Mouse (Mus musculus) cerebellum, adult 11-12 months (tissue): ENCODE measurements at regions not wholly inside any gene's neighbourhood (a gene's known extent, or its start where the extent isn't known, plus 50 kb on each side); places are given as distances from the start of the nearest gene placed in this dataset.

ENCODE experiments used
- DNase-seq: peaks from one replicate; pipeline ENCODE4 v3.0.0; 2022

GRCm38 (mm10) chr19:53476768-53477547 lies 52.0 kb upstream of the Dusp5 start:
- peak; percentile 29 for DNase-seq

- no peak for DNase-seq
Observed at GRCm38 (mm10) chr19:53469256-53469655, 59.7 kb upstream of the Dusp5 start.

- no peak for DNase-seq
Observed at GRCm38 (mm10) chr19:53464681-53465080, 64.2 kb upstream of the Dusp5 start.

- DNase-seq: no peak
Observed at GRCm38 (mm10) chr19:53464135-53464534, 64.8 kb upstream of the Dusp5 start.

- no peak for DNase-seq
Observed at GRCm38 (mm10) chr19:53461025-53462015, 67.6 kb upstream of the Dusp5 start.

GRCm38 (mm10) chr19:53460312-53461024 lies 68.4 kb upstream of the Dusp5 start:
- peak; percentile 36 for DNase-seq

- no peak for DNase-seq
Observed at GRCm38 (mm10) chr19:53459407-53459788, 69.0 kb upstream of the Smndc1 start.

- DNase-seq: no peak
Observed at GRCm38 (mm10) chr19:53458770-53459406, 68.5 kb upstream of the Smndc1 start.

- DNase-seq: peak; percentile 41
Observed at GRCm38 (mm10) chr19:53456681-53457080, 66.3 kb upstream of the Smndc1 start.

GRCm38 (mm10) chr19:53454571-53454970 lies 64.2 kb upstream of the Smndc1 start:
- peak; percentile 93 for DNase-seq

GRCm38 (mm10) chr19:53454059-53454458 lies 63.7 kb upstream of the Smndc1 start:
- DNase-seq: peak; percentile 92

- peak; percentile 77 for DNase-seq
Observed at GRCm38 (mm10) chr19:53453317-53453947, 63.1 kb upstream of the Smndc1 start.

GRCm38 (mm10) chr19:53452360-53452759 lies 62.0 kb upstream of the Smndc1 start:
- peak; percentile 65 for DNase-seq

GRCm38 (mm10) chr19:53451388-53451922 lies 61.1 kb upstream of the Smndc1 start:
- DNase-seq: peak; percentile 66

- no peak for DNase-seq
Observed at GRCm38 (mm10) chr19:53450624-53451387, 60.4 kb upstream of the Smndc1 start.

GRCm38 (mm10) chr19:53449137-53449783 lies 58.9 kb upstream of the Smndc1 start:
- peak; percentile 52 for DNase-seq

GRCm38 (mm10) chr19:53448206-53448605 lies 57.8 kb upstream of the Smndc1 start:
- DNase-seq: peak; percentile 68

GRCm38 (mm10) chr19:53447754-53448153 lies 57.4 kb upstream of the Smndc1 start:
- no peak for DNase-seq

GRCm38 (mm10) chr19:53446216-53446615 lies 55.8 kb upstream of the Smndc1 start:
- DNase-seq: no peak

- DNase-seq: no peak
Observed at GRCm38 (mm10) chr19:53444646-53445045, 54.3 kb upstream of the Smndc1 start.
